Mouse (Mus musculus): ENCODE results near the gene Mrto4.

DNA sequence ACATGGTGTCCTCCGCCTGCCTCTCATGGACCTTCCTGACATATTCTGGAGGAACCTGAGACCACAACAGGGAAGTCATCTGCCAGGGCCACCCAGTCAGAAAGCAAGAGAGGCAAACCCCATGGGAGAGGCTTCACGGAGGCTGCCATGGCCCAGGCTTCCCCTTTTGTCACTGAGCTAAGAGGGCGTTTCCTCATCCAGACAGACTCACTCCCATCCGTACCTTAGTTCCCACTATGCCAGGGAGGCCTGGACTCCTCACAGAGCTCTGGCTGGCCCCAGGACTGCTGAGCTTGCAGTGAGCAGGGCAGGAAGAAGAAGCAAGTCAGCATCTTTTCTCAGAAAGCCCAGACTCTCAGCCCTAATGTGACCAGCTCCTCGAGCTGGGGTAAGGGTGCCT, 44.5 kb downstream of the Mrto4 start:
- TF ChIP-seq MAFK (IDR thresholded peaks at IDR 0.05; ENCODE audit: insufficient read depth, low read depth, low read length) (no peak), CHD2 (IDR thresholded peaks at IDR 0.05; ENCODE audit: low read depth, low read length) (no peak), ZC3H11A (IDR thresholded peaks at IDR 0.05; ENCODE audit: borderline replicate concordance, low read depth, low read length) (no peak), HCFC1 (IDR thresholded peaks at IDR 0.05; ENCODE audit: borderline replicate concordance, insufficient read depth, low read length) (no peak)

All from ES-E14 (cell line).